Mouse (Mus musculus) heart, embryonic 11.5 days (tissue): ENCODE measurements around the gene Tmem161b. TPM values are rescaled to one million over a fixed set of nuclear protein-coding genes. Genes with fewer than 3 reads are reported as not detected.
"Not testable (repeated sequence)": the region's sequence is repeated elsewhere in the genome, so short reads cannot be mapped to it uniquely, and the experiment has no call there.

Experiments
- ATAC-seq: fragments of 200-750 bp; cut with Nextera tagmentation; replicated peaks from 2 replicates; pipeline ENCODE4 v1.8.0; 2017; ENCODE audit warnings: moderate library complexity; ENCODE audit not compliant: insufficient number of reproducible peaks, low FRiP score, low TSS enrichment
- H3K27ac ChIP-seq: fragments of 300-500 bp; sonication (generic); 2 replicates; pipeline ENCODE4 v1.5.1; 2014; ENCODE audit warnings: mild to moderate bottlenecking, low read depth, low read length
- H3K27me3 ChIP-seq: fragments of 300-500 bp; sonication (generic); 2 replicates; pipeline ENCODE4 v1.6.1; 2014; ENCODE audit warnings: mild to moderate bottlenecking, low read length, mixed read lengths; ENCODE audit not compliant: control insufficient read depth, insufficient read depth
- H3K36me3 ChIP-seq: fragments of 300-500 bp; sonication (generic); 2 replicates; pipeline ENCODE4 v1.6.1; 2014; ENCODE audit warnings: mild to moderate bottlenecking, low read length, moderate library complexity, mixed read lengths; ENCODE audit not compliant: control insufficient read depth, insufficient read depth
- H3K4me1 ChIP-seq: fragments of 300-500 bp; sonication (generic); 2 replicates; pipeline ENCODE4 v1.6.1; 2014; ENCODE audit warnings: low read length; ENCODE audit not compliant: control insufficient read depth, insufficient read depth
- H3K4me2 ChIP-seq: fragments of 300-500 bp; sonication (generic); 2 replicates; pipeline ENCODE4 v1.6.1; 2014; ENCODE audit warnings: mild to moderate bottlenecking, moderate library complexity
- H3K4me3 ChIP-seq: fragments of 300-500 bp; sonication (generic); 2 replicates; pipeline ENCODE4 v1.5.1; 2014; ENCODE audit warnings: low read depth, low read length
- H3K9ac ChIP-seq: fragments of 300-500 bp; sonication (generic); 2 replicates; pipeline ENCODE4 v1.6.1; 2014; ENCODE audit warnings: mild to moderate bottlenecking, low read depth, low read length, moderate library complexity
- H3K9me3 ChIP-seq: fragments of 300-500 bp; sonication (generic); replicated peaks from 2 replicates; pipeline ENCODE4 v1.6.1; 2016; ENCODE audit warnings: low read length; ENCODE audit not compliant: control insufficient read depth
- WGBS: fragments of 180-500 bp; shearing (Covaris S2); extraction: QIAGEN DNeasy Blood & Tissue Kit; methylation state at CpG from one replicate; pipeline ENCODE4 v1.1.7; 2014; ENCODE audit not compliant: insufficient replicate concordance; 5-methylcytosine and 5-hydroxymethylcytosine counted together
- polyA plus RNA-seq: library from polyadenylated mRNA; unstranded; fragments of >200 nt; fragmentation: Nextera tagmentation; extraction: Ambion mirVana; gene quantifications from 2 replicates; pipeline ENCODE4 v1.2.1, GENCODE M21; 2014

Tmem161b gene
- polyA plus RNA-seq, 1 experiment from 2014 or later = 15.8 TPM

DNA sequence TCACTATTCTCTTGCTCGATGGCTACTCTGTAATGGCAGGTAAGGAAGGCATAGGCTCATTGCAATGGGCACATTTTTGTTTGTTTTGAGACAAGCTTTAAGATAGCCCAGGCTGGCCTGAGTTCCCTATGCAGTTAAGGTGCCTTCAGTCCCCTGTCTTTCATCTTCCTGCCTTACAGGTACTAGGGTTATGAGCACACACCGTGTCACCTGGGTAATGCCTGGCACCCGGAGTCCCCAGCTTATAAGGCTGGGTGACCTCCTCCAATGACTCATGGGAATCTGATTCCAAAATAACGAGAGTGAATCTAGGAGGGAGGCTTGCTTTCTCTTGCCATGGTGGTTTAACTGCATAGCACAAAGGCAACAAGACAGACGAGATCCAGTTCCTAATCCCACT is 29.2 kb downstream of the Tmem161b start:
- WGBS = 82% methylated on average over 5 of the region's 5 CpGs
- H3K9me3 ChIP-seq = no peaks in the 10 kb centered on the region
- H3K4me1 ChIP-seq = no peaks in the 10 kb centered on the region
- H3K4me2 ChIP-seq = no peak overlapping the region
- no peak for ATAC-seq
- H3K9ac ChIP-seq = no peak overlapping the region
- no peaks in the 10 kb centered on the region for H3K36me3 ChIP-seq
- no peak overlapping the region for H3K27ac ChIP-seq
- no peak overlapping the region for H3K4me3 ChIP-seq
- no peaks in the 10 kb centered on the region for H3K27me3 ChIP-seq

DNA sequence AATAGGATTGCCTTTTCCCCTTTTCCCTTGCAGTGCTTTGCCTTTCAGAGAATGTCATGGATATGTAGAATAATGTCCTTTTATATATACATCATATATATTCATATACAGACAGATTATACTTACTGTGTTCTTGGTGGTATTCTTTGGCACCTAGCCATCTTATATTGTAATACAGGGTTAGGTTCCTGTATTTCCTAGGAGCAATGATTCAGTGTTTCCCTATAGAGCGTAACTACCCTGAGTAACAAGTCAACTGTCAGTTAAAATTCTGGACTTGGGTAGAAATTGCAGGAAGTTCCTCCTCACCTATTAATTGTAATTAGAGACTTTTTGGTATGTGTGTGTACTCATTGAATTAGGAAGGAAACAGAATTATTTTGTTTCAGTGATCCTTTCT is 33.0 kb downstream of the Tmem161b start:
- no peak overlapping the region for H3K4me3 ChIP-seq
- no peaks in the 10 kb centered on the region for H3K4me1 ChIP-seq
- H3K9me3 ChIP-seq = no peaks in the 10 kb centered on the region
- H3K9ac ChIP-seq = no peak overlapping the region
- no peaks in the 10 kb centered on the region for H3K27me3 ChIP-seq
- no peaks in the 10 kb centered on the region; the same call in 1 of the 2 replicates for H3K36me3 ChIP-seq
- no peak overlapping the region for H3K4me2 ChIP-seq
- WGBS = 98% methylated on average over 1 of the region's 1 CpGs
- ATAC-seq = no peak
- H3K27ac ChIP-seq = no peak overlapping the region

DNA sequence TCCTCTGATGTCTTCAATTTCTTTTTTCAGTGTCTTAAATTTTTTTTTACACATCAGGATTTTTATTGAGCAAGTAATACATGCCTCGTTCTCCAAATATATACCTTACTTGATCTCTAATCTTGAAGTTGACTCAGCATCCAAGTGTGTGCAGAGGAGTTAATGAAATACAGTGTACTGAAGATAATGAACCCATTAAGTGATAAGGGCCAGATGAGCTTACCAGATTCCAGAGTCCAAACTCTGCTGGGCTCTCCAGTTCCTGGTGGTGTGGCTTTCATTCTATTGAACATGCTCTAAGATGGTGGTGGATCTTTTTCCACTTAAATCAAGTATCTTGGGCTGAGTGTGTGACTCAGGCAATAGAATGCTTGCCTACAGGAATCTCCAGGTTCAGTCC is 42.3 kb downstream of the Tmem161b start:
- not testable (repeated sequence) for H3K4me3 ChIP-seq, H3K4me2 ChIP-seq, H3K36me3 ChIP-seq, H3K9ac ChIP-seq, ATAC-seq, H3K27ac ChIP-seq, H3K27me3 ChIP-seq, H3K9me3 ChIP-seq, H3K4me1 ChIP-seq
- whole genome bisulfite sequencing = 86% methylated on average over 1 of the region's 1 CpGs

DNA sequence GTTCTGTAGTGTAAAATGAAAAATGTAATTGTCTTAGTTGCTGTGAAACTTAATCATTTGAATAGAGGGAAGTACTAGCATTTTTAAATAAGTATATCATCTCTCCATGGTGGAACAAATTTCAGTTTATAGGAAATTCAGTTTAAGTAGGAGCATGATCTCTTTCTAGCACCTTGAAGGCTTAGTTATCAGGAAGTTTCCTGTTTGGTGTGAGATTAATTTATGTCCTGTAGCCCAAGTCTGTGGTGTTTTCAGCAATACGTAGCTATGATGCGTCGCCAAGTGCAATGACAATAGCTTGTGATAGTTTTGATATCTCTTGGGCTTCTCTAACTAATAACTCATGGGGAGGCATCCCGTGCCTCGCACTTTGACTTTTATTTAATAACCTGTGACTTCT is 54.1 kb downstream of the Tmem161b start:
- ATAC-seq = no peak
- WGBS = 93% methylated on average over 5 of the region's 5 CpGs
- Histone ChIP-seq H3K4me1 (no peaks in the 10 kb centered on the region), H3K4me2 (no peak overlapping the region), H3K9me3 (no peaks in the 10 kb centered on the region), H3K9ac (no peak overlapping the region), H3K4me3 (no peak overlapping the region), H3K36me3 (peaks cover 4% of the 10 kb centered on the region; the same call in 1 of the 2 replicates), H3K27ac (no peak overlapping the region), H3K27me3 (no peaks in the 10 kb centered on the region)

DNA sequence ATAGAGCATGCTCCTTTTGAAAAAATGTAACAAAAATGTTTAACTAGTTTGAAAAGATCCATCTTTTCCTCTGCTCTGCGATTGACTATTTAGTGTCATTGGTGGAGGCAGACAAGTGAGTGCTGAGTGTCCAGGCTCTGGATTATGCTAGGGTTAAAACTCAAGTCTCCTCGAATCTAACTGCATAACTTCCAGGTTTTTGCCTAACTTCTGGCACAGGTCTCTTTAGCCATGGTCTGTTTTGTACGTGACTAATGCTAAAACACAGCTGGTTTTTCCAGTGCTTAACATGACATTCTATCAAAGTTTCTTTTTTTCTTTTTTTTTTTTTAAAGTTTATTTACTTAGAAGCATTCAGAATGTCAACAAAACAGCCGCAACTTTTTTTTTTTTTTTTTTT is 58.3 kb downstream of the Tmem161b start:
- H3K9ac ChIP-seq = no peak overlapping the region
- H3K27ac ChIP-seq = no peak overlapping the region
- no peaks in the 10 kb centered on the region for H3K27me3 ChIP-seq
- no peaks in the 10 kb centered on the region for H3K9me3 ChIP-seq
- no peaks in the 10 kb centered on the region for H3K4me1 ChIP-seq
- no peak for ATAC-seq
- H3K4me2 ChIP-seq = no peak overlapping the region
- peaks cover 3% of the 10 kb centered on the region for H3K36me3 ChIP-seq
- no peak overlapping the region for H3K4me3 ChIP-seq
- 88% methylated on average over 4 of the region's 4 CpGs for WGBS

DNA sequence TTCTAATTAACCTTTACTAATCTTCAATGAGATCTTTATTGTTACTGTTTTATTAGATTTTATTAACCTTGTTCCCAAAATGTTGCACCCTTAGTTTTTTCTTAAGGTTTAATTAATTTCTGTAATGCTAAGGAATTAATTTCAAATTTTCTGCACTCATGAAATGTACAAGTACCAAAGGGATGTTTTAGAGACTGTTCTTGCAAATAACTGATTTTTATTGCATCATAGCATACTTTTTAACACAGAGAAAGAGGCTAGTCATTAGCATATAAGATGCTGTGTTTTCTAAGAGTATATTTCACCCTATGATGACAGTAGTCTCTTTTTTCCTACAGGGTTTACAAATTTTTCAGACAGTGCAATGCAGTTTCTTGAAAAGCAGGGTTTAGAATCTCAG is 60.9 kb downstream of the Tmem161b start:
- Histone ChIP-seq H3K9me3 (no peaks in the 10 kb centered on the region), H3K36me3 (peaks cover 6% of the 10 kb centered on the region), H3K27ac (no peak overlapping the region), H3K4me2 (no peak overlapping the region), H3K9ac (no peak overlapping the region), H3K27me3 (no peaks in the 10 kb centered on the region), H3K4me1 (no peaks in the 10 kb centered on the region), H3K4me3 (no peak overlapping the region)
- ATAC-seq = no peak

DNA sequence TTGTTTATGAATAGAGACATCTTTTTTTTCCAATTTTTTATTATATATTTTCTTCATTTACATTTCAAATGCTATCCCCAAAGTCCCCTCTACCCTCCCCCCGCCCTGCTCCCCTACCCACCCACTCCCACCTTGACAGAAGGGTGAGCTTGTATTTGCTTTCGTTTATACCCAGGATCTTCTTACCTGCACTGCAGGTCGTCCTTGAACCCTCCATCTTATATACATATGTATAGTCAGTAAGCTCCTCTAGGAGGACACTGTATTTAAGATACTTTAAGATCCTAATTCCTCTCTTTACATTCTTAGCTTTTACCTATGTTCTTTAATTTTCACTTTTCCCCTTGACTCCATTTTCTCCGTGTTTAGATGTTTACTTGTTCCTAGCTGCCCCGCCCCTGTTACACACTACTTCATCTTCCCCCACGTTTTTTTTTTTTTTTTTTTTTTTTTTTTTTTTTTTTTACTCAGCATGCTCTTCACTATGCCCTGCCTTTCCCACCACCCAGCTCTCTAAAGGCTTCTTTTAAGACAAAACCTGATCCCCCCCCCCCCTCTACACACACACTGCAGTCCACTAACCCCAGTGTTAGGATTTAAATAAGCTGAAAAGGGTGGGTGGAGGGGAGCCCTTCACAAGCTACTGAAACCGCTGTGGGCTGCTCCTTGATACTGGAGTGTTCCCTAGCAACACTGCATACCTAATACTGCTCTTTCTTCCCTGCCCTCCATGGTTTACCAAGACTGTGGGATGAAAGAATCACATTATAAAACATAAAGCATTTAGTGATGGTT is 62.9 kb downstream of the Tmem161b start:
- Histone ChIP-seq H3K4me3 (no peak overlapping the region), H3K4me1 (no peaks in the 10 kb centered on the region), H3K9me3 (no peaks in the 10 kb centered on the region), H3K4me2 (no peak overlapping the region), H3K27ac (no peak overlapping the region), H3K36me3 (peaks cover 6% of the 10 kb centered on the region), H3K27me3 (no peaks in the 10 kb centered on the region), H3K9ac (no peak overlapping the region)
- WGBS = 54% methylated on average over 7 of the region's 7 CpGs
- no peak for ATAC-seq

DNA sequence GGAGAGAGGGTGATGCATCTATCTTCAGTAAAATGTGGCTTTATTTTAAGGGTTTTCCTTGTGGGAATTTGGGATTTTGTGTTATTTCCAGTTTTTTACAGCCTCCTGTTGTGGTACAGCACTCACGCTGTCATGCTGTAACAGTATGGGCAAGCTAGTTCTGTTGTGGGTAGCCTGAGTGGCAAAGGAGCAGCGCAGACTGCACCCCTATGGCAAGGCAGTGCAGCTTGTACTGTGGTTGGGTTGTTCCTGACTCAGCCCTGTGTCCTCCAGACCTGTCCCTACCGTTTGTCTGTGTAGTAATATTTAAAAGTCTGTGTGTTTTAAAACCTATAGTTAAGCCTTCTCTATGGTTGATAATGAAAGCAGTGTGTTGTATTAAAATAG is 63.5 kb downstream of the Tmem161b start:
- WGBS = 90% methylated on average over 3 of the region's 3 CpGs
- H3K27ac ChIP-seq = no peak overlapping the region
- no peak overlapping the region for H3K9ac ChIP-seq
- no peaks in the 10 kb centered on the region for H3K4me1 ChIP-seq
- H3K4me3 ChIP-seq = no peak overlapping the region
- ATAC-seq = no peak
- H3K27me3 ChIP-seq = no peaks in the 10 kb centered on the region
- H3K36me3 ChIP-seq = peaks cover 6% of the 10 kb centered on the region
- H3K9me3 ChIP-seq = no peaks in the 10 kb centered on the region
- H3K4me2 ChIP-seq = no peak overlapping the region

DNA sequence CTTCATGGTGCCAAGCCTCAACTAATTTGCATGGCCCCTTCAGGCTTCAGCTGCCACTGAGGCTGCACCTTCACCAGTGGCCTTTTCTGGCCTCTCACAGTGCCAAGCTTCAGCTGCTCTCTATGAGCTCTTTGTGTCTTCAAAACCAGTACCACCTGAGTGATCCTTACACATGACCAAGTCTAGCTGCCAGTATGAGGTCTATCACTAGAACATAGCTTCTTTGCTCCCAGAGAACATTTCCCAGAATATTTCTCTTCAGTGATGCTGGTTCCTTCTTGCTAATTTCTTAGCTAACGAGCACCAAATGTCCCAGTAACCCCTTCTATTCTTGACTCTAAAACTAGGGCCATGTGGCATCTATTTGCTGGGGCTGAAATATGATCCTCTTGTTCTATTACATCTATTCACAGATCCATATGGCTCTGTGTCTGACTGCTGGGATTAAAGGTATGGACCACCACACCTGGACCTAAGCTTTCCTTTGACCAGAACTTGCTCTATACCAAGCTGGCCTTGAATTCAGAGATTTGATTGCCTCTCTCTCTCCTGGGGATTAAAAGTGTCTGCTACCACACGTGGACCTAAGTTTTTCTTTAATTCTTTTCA is 77.5 kb downstream of the Tmem161b start:
- Histone ChIP-seq H3K27ac (no peak overlapping the region), H3K4me1 (no peaks in the 10 kb centered on the region), H3K9me3 (no peaks in the 10 kb centered on the region), H3K36me3 (peaks cover 2% of the 10 kb centered on the region; the same call in 1 of the 2 replicates), H3K4me2 (no peak overlapping the region), H3K27me3 (no peaks in the 10 kb centered on the region), H3K9ac (no peak overlapping the region), H3K4me3 (no peak overlapping the region)
- 78% methylated on average over 2 of the region's 2 CpGs for WGBS
- no peak for ATAC-seq
